Mouse (Mus musculus): Measurements from ENCODE around the gene Diras2.
A peak's percentile ranks its signal among the peaks of the same experiment; 100 is the strongest.

GRCm38 (mm10) chr13:52530008-52530945, 802 bp downstream of the Diras2 start:
- no peak for TF ChIP-seq POLR2A (IDR thresholded peaks at IDR 0.05; ENCODE audit: low read depth, low read length)
- peak; percentile 38; the same call in 1 of the 2 replicates for TF ChIP-seq CTCF (IDR thresholded peaks at IDR 0.05; ENCODE audit: extremely low read depth, insufficient read depth, insufficient read length, insufficient replicate concordance)
